Mouse (Mus musculus): Measurements from ENCODE around the gene Pld3. TPM values are rescaled to one million over a fixed set of nuclear protein-coding genes. Genes with fewer than 3 reads are reported as not detected.

Gene Pld3
- polyA plus RNA-seq, 1 experiment: 60.5 TPM

- no peaks in the 10 kb centered on the region for H3K36me3 ChIP-seq (ENCODE audit: control insufficient read depth, insufficient read depth)
- no peak overlapping the region for H3K4me3 ChIP-seq (ENCODE audit: insufficient read depth, poor library complexity, severe bottlenecking)
- H3K27me3 ChIP-seq (ENCODE audit: control insufficient read depth, insufficient read depth, insufficient read length): no peaks in the 10 kb centered on the region
- H3K79me3 ChIP-seq (ENCODE audit: low read depth): no peaks in the 10 kb centered on the region
- no peak for TF ChIP-seq FOSL1 (IDR thresholded peaks at IDR 0.05; ENCODE audit: insufficient read depth, low read length, poor library complexity, severe bottlenecking)
- TF ChIP-seq MYOD1 (IDR thresholded peaks at IDR 0.05; ENCODE audit: control insufficient read depth, insufficient read length, low read depth): no peak
- no peak for TF ChIP-seq USF1 (IDR thresholded peaks at IDR 0.05; ENCODE audit: low read depth)
- no peak for TF ChIP-seq MYOG (IDR thresholded peaks at IDR 0.05; ENCODE audit: control insufficient read depth, extremely low read depth, insufficient read length)
- no peak for TF ChIP-seq CEBPB (IDR thresholded peaks at IDR 0.05; ENCODE audit: low read depth)
- TF ChIP-seq MAX (IDR thresholded peaks at IDR 0.05): no peak
- TF ChIP-seq CTCF (IDR thresholded peaks at IDR 0.05; ENCODE audit: control insufficient read depth, insufficient read depth, insufficient read length): no peak
- no peak overlapping the region for H3ac ChIP-seq (ENCODE audit: control insufficient read depth, insufficient read length, low read depth)
- H3K79me2 ChIP-seq (ENCODE audit: control insufficient read depth, insufficient read depth): no peaks in the 10 kb centered on the region
Measured at GRCm38 (mm10) chr7:27520599-27520998, 32.4 kb downstream of the Pld3 start.

GRCm38 (mm10) chr7:27520104-27520503, 32.9 kb downstream of the Pld3 start:
- H3K36me3 ChIP-seq (ENCODE audit: control insufficient read depth, insufficient read depth): no peaks in the 10 kb centered on the region
- TF ChIP-seq USF1 (IDR thresholded peaks at IDR 0.05; ENCODE audit: low read depth) (no peak), MAX (IDR thresholded peaks at IDR 0.05) (no peak), FOSL1 (IDR thresholded peaks at IDR 0.05; ENCODE audit: insufficient read depth, low read length, poor library complexity, severe bottlenecking) (no peak), CEBPB (IDR thresholded peaks at IDR 0.05; ENCODE audit: low read depth) (no peak), CTCF (IDR thresholded peaks at IDR 0.05; ENCODE audit: control insufficient read depth, insufficient read depth, insufficient read length) (no peak), MYOG (IDR thresholded peaks at IDR 0.05; ENCODE audit: control insufficient read depth, extremely low read depth, insufficient read length) (no peak), MYOD1 (IDR thresholded peaks at IDR 0.05; ENCODE audit: control insufficient read depth, insufficient read length, low read depth) (no peak)
- H3K79me3 ChIP-seq (ENCODE audit: low read depth): no peaks in the 10 kb centered on the region
- no peaks in the 10 kb centered on the region for H3K79me2 ChIP-seq (ENCODE audit: control insufficient read depth, insufficient read depth)
- H3ac ChIP-seq (ENCODE audit: control insufficient read depth, insufficient read length, low read depth): no peak overlapping the region
- H3K27me3 ChIP-seq (ENCODE audit: control insufficient read depth, insufficient read depth, insufficient read length): no peaks in the 10 kb centered on the region
- H3K4me3 ChIP-seq (ENCODE audit: insufficient read depth, poor library complexity, severe bottlenecking): no peak overlapping the region

GRCm38 (mm10) chr7:27518314-27518713, 34.7 kb downstream of the Pld3 start:
- no peak overlapping the region for H3ac ChIP-seq (ENCODE audit: control insufficient read depth, insufficient read length, low read depth)
- no peaks in the 10 kb centered on the region for H3K36me3 ChIP-seq (ENCODE audit: control insufficient read depth, insufficient read depth)
- no peaks in the 10 kb centered on the region for H3K27me3 ChIP-seq (ENCODE audit: control insufficient read depth, insufficient read depth, insufficient read length)
- TF ChIP-seq MAX (IDR thresholded peaks at IDR 0.05) (no peak), MYOG (IDR thresholded peaks at IDR 0.05; ENCODE audit: control insufficient read depth, extremely low read depth, insufficient read length) (no peak), FOSL1 (IDR thresholded peaks at IDR 0.05; ENCODE audit: insufficient read depth, low read length, poor library complexity, severe bottlenecking) (no peak), USF1 (IDR thresholded peaks at IDR 0.05; ENCODE audit: low read depth) (no peak), CEBPB (IDR thresholded peaks at IDR 0.05; ENCODE audit: low read depth) (no peak), MYOD1 (IDR thresholded peaks at IDR 0.05; ENCODE audit: control insufficient read depth, insufficient read length, low read depth) (no peak), CTCF (IDR thresholded peaks at IDR 0.05; ENCODE audit: control insufficient read depth, insufficient read depth, insufficient read length) (no peak)
- no peaks in the 10 kb centered on the region for H3K79me2 ChIP-seq (ENCODE audit: control insufficient read depth, insufficient read depth)
- H3K4me3 ChIP-seq (ENCODE audit: insufficient read depth, poor library complexity, severe bottlenecking): no peak overlapping the region
- H3K79me3 ChIP-seq (ENCODE audit: low read depth): no peaks in the 10 kb centered on the region

- Histone ChIP-seq H3K79me3 (ENCODE audit: low read depth) (no peaks in the 10 kb centered on the region), H3K27me3 (ENCODE audit: control insufficient read depth, insufficient read depth, insufficient read length) (no peaks in the 10 kb centered on the region), H3K79me2 (ENCODE audit: control insufficient read depth, insufficient read depth) (no peaks in the 10 kb centered on the region), H3K36me3 (ENCODE audit: control insufficient read depth, insufficient read depth) (no peaks in the 10 kb centered on the region), H3ac (ENCODE audit: control insufficient read depth, insufficient read length, low read depth) (no peak overlapping the region), H3K4me3 (ENCODE audit: insufficient read depth, poor library complexity, severe bottlenecking) (no peak overlapping the region)
- TF ChIP-seq CEBPB (IDR thresholded peaks at IDR 0.05; ENCODE audit: low read depth): no peak
- TF ChIP-seq FOSL1 (IDR thresholded peaks at IDR 0.05; ENCODE audit: insufficient read depth, low read length, poor library complexity, severe bottlenecking): no peak
- TF ChIP-seq CTCF (IDR thresholded peaks at IDR 0.05; ENCODE audit: control insufficient read depth, insufficient read depth, insufficient read length): no peak
- no peak for TF ChIP-seq MAX (IDR thresholded peaks at IDR 0.05)
- no peak for TF ChIP-seq MYOD1 (IDR thresholded peaks at IDR 0.05; ENCODE audit: control insufficient read depth, insufficient read length, low read depth)
- no peak for TF ChIP-seq USF1 (IDR thresholded peaks at IDR 0.05; ENCODE audit: low read depth)
- no peak for TF ChIP-seq MYOG (IDR thresholded peaks at IDR 0.05; ENCODE audit: control insufficient read depth, extremely low read depth, insufficient read length)
Measured at GRCm38 (mm10) chr7:27514961-27515360, 38.1 kb downstream of the Pld3 start.

GRCm38 (mm10) chr7:27510809-27511208, 42.2 kb downstream of the Pld3 start:
- no peak overlapping the region for H3K4me3 ChIP-seq (ENCODE audit: insufficient read depth, poor library complexity, severe bottlenecking)
- no peak for TF ChIP-seq CEBPB (IDR thresholded peaks at IDR 0.05; ENCODE audit: low read depth)
- no peak for TF ChIP-seq MYOG (IDR thresholded peaks at IDR 0.05; ENCODE audit: control insufficient read depth, extremely low read depth, insufficient read length)
- TF ChIP-seq CTCF (IDR thresholded peaks at IDR 0.05; ENCODE audit: control insufficient read depth, insufficient read depth, insufficient read length): no peak
- TF ChIP-seq MYOD1 (IDR thresholded peaks at IDR 0.05; ENCODE audit: control insufficient read depth, insufficient read length, low read depth): no peak
- no peak for TF ChIP-seq FOSL1 (IDR thresholded peaks at IDR 0.05; ENCODE audit: insufficient read depth, low read length, poor library complexity, severe bottlenecking)
- TF ChIP-seq USF1 (IDR thresholded peaks at IDR 0.05; ENCODE audit: low read depth): no peak
- TF ChIP-seq MAX (IDR thresholded peaks at IDR 0.05): no peak
- peaks cover 8% of the 10 kb centered on the region for H3K79me2 ChIP-seq (ENCODE audit: control insufficient read depth, insufficient read depth)
- H3ac ChIP-seq (ENCODE audit: control insufficient read depth, insufficient read length, low read depth): no peak overlapping the region
- H3K79me3 ChIP-seq (ENCODE audit: low read depth): peaks cover 2% of the 10 kb centered on the region
- H3K27me3 ChIP-seq (ENCODE audit: control insufficient read depth, insufficient read depth, insufficient read length): no peaks in the 10 kb centered on the region
- H3K36me3 ChIP-seq (ENCODE audit: control insufficient read depth, insufficient read depth): no peaks in the 10 kb centered on the region

- no peak for TF ChIP-seq MYOD1 (IDR thresholded peaks at IDR 0.05; ENCODE audit: control insufficient read depth, insufficient read length, low read depth)
- no peak for TF ChIP-seq CEBPB (IDR thresholded peaks at IDR 0.05; ENCODE audit: low read depth)
- peak; percentile 62 for TF ChIP-seq CTCF (IDR thresholded peaks at IDR 0.05; ENCODE audit: control insufficient read depth, insufficient read depth, insufficient read length)
- no peak for TF ChIP-seq FOSL1 (IDR thresholded peaks at IDR 0.05; ENCODE audit: insufficient read depth, low read length, poor library complexity, severe bottlenecking)
Measured at GRCm38 (mm10) chr7:27508648-27509005, 44.4 kb downstream of the Pld3 start.

More at GRCm38 (mm10) chr7:27508648-27509005, 44.4 kb downstream of the Pld3 start:
- H3K36me3 ChIP-seq (ENCODE audit: control insufficient read depth, insufficient read depth): no peaks in the 10 kb centered on the region
- no peaks in the 10 kb centered on the region for H3K27me3 ChIP-seq (ENCODE audit: control insufficient read depth, insufficient read depth, insufficient read length)
- H3K4me3 ChIP-seq (ENCODE audit: insufficient read depth, poor library complexity, severe bottlenecking): peak overlapping the region; percentile 24
- H3K79me2 ChIP-seq (ENCODE audit: control insufficient read depth, insufficient read depth): peaks cover 8% of the 10 kb centered on the region
- H3ac ChIP-seq (ENCODE audit: control insufficient read depth, insufficient read length, low read depth): no peak overlapping the region
- peaks cover 2% of the 10 kb centered on the region for H3K79me3 ChIP-seq (ENCODE audit: low read depth)
